Mouse (Mus musculus) cerebellum, postnatal 25 days (tissue): ENCODE measurements around the gene AC124502.3.

Experiments
- DNase-seq, 2 experiments: peaks; one replicate each; pipeline ENCODE4 v3.0.0; 2021; ENCODE audit warnings: mixed read lengths in 2 of 2

AC124502.3 gene

GRCm38 (mm10) chr19:5032686-5033085 is 6.0 kb upstream of the AC124502.3 start:
- DNase-seq, result no peak

DNA sequence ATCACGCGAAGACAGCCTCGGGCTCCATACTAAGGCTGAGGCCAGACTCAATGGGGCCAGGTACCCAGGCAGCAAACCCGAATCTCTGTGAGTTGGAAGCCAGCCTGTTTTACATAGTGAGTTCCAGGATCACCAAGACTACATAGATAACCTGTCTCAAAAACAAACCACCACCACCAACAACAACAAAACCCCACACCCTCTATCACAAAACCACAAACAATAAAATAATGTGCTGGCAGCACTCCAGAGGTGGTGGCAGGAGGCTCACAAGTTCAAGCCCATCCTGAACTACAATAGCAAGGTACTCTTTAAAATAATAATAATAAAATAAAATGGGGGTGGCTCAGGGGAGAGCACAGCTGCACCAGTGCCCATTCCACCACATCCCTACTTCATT is 2.1 kb upstream of the AC124502.3 start:
- no peak for DNase-seq

DNA sequence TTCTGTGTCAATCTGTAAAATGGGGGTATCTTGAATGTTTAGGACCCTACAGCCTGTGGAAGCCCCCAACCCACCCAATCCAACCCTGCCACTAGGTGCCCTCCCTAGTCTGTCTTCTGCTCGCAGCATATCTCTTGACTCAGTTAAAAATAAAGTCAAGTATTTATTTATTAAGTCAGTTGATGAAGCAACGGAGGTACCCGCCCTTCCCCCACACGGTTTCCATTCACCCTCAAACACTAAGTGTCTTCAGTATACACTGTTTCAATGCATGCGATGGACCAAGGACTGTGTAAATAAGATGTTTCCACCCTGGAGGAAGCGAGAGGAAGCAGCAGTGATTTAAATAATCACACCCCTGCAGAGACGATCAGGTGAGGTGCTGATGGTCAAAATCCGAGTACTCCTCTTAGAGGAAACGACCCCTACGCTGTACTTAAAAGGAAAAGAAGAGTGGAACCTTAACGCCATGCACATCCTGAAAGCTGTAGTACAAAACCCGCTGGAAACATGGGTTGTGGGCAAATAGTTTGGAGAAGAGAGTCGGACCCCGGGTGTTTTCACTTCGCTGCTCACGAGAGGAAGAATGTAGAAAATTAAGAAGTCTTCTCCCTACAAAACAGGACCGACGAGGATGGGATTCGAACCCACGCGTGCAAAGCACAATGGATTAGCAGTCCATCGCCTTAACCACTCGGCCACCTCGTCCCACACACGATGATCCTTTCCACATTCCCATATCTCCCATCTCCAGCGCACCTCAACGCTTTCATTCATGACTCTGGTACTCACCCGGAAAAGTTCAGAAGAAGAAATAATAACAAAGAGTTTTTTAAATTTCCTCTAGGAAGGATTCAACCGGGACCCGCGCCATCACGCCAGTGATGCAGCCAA is 766 bp upstream of the AC124502.3 start:
- peak; percentile 95 for DNase-seq

DNA sequence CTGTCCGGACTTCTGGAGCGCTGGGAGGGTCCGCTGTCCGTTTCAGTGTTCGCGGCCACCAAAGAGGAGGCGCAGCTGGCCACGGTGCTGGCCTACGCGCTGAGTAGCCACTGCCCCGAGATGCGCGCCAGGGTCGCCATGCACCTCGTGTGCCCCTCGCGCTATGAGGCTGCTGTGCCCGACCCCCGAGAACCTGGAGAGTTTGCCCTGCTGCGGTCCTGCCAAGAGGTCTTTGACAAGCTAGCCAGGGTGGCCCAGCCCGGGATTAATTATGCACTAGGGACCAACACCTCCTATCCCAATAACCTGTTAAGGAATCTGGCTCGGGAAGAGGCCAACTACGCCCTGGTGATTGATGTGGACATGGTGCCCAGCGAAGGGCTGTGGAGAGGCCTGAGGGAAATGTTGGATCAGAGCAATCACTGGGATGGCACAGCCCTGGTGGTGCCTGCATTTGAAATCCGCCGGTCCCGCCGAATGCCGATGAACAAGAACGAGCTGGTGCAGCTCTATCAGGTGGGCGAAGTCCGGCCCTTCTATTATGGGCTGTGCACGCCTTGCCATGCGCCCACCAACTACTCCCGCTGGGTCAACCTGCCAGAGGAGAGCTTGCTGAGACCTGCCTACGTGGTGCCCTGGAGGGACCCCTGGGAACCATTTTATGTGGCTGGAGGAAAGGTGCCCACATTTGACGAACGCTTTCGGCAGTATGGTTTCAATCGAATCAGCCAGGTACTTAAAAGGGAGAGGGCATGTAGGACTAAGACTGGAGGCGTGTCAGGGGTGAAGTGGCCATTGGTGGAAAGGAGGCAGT is 817 bp downstream of the AC124502.3 start:
- DNase-seq, result peak in 1 of 2 experiments; percentile 64

DNA sequence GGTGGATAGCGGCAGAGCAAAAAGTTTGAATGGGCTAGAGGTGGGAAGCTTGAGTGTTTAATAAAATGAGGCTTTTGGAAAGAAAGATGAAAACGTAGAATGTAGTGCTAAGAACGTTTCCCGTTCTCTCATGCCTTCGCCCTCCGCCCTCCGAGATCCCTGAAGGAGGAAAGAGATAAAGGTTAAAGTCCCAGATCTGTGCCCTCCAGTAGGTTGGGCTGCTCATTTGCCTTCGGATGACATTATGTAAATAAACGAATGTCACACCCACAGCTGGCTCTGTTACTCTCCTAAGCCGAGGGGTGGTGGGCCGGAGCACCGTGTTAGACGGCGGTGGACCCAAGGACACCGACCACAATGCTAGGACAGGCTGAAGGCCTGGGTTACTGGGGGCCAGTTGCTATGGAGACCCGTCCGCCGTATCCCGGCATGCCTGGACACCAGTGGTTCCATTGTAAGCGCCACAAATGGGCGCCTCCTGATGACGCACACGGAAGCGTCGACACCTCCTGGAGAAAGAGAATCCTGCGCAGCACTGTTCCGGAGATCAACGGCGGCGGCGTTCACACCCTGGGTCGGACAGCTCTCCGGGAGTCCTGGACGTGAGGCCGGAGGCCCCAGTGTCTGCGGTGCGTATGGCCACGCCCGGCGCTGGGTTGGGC is 2.3 kb downstream of the AC124502.3 start, which contains the start of gene Brms1:
Gene Brms1, plus strand, starts transcription at position 493 of the 662 bp plus-strand sequence.
- peak; percentile 90 to 94 for DNase-seq

DNA sequence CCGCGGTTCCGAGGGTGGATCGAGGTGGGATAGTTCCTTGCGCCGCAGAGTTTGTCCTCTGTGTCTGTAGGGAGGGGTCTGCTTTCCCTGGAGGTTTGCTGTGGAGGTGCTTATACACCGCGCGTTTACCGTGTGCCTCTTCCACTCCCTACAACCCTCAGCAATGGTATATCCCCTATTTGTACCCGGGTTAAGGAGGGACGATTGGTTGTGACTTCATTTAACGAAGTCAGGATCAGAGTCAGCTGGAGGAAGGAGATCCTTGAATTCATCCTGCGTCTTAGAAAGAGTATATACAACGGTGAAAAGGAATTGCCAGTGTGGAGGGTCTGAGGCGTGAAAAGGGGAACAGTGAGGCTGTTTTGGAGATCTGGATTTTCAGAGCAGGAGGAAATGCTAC is 2.9 kb downstream of the AC124502.3 start:
- DNase-seq, result no peak

- peak in 1 of 2 experiments; percentile 40 for DNase-seq
Observed at GRCm38 (mm10) chr19:5045531-5045930, 6.8 kb downstream of the AC124502.3 start.

DNA sequence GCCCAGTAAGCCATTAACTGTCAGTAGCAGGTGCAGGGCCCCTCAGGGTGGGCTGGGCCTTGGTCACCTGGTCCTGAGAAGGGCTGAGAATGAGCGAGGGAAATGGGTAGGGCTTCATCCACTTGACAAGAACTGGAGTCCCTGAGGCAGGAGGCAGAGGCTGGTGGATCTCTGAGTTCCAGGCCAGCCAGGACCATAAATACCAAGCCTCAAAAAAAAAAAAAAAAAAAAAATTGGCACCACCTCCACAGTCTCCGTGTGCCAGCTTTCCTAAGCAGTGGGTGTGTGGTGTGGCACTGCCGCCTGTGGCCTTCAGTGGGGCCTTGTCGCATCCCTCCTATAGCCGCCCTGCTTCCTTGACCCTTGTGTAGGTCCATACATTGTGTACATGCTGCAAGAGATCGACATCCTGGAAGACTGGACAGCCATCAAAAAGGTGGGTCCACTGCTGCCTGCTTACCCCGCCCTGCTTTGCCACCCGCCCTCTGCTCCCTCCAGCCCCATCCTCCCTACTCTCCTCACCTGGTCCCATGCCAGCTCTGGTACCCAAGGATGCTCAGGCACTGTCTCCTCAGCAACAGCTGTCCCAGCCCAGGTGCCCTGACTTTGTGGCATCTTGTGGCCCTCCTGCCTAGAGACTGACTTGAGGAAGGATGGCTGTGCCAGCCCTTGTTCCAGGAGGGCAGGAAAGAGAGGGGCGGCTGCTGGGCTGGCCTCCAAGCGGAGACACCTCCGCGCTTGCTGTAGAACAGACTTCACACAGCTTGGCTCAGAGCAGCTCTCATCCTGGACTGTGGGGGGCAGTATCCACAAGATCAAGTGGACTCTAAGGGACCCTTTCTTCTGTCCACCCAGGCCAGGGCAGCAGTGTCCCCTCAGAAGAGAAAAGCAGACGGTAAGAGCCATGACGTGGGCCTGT is 9.7 kb downstream of the AC124502.3 start:
- DNase-seq, result peak in 1 of 2 experiments; percentile 42

- no peak for DNase-seq
Observed at GRCm38 (mm10) chr19:5049325-5049724, 10.6 kb downstream of the AC124502.3 start.

- DNase-seq, result peak in 1 of 2 experiments; percentile 60
Observed at GRCm38 (mm10) chr19:5050047-5050905, 11.6 kb downstream of the AC124502.3 start, which contains the start of gene Rin1. Rin1 (plus strand) TSS chr19:5050481.

GRCm38 (mm10) chr19:5051031-5051430 is 12.3 kb downstream of the AC124502.3 start:
- peak in 1 of 2 experiments; percentile 36 for DNase-seq

- DNase-seq, result peak; percentile 40
Observed at GRCm38 (mm10) chr19:5051515-5051914, 12.8 kb downstream of the AC124502.3 start.

GRCm38 (mm10) chr19:5052166-5052822 is 13.6 kb downstream of the AC124502.3 start:
- DNase-seq, result peak; percentile 54 to 63

GRCm38 (mm10) chr19:5052853-5053252 is 14.2 kb downstream of the AC124502.3 start:
- peak; percentile 75 to 82 for DNase-seq

- peak; percentile 76 to 88 for DNase-seq
Observed at GRCm38 (mm10) chr19:5053909-5054308, 15.2 kb downstream of the AC124502.3 start.

DNA sequence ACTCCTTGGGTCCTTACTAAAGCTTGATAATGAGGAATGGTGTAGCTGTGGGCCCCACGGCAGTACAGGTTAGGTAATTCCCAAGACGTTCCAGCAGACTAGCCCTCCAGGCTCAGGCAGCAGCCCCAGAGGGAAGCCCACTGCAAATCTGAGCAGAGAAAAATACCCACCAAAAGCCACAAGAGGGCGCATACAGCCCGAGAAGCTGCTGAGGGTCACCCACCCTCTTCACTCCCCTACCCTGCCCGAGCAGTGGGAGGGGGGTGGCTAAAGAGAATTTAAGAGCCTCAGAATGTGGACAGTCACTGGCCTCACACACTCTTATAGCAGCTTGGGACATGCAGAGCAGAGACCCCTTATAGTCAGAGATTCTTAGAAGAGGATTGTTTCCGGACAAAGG is 17.6 kb downstream of the AC124502.3 start:
- DNase-seq, result peak in 1 of 2 experiments; percentile 53

DNA sequence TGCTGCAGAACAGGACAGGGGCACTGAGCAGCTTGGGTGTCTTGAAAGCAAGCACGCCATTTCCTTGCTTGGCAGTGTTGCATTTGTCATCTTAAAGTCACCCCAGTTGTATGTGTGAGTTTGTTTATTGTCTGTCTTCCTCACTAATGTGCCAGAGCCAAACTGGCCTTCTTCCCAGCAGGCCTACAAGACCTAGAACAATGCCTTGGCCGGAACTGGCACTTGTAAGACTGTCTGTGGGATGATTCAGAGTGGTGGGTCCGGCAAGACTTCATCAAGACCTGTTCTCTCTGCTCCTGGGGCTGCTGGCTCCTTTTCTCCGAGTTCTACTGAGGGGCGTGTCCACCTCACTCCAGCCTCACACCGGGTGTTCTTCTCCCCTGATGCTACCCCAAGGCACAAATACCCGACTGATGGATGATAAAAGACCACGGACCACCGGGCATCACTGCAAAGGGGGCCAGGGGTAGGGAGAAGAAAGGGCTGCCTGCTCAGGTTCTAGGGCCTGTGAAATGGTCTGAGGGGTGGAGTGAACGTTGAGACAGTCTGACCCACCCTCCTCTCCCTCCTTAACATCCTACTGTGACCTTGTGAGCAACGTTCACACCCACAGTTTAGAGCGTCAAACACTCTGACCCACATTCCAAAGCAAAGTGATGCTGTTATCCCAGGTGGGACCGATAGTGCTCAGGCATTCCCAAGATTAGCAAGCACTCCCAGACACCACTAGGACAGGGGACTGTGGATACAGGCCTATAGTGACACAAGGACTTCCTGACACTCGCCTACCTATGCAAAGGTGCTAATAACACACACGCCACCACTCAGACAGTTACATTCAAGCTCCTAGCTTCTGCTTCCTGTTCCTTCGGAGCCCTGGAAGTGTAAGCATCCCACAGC is 19.4 kb downstream of the AC124502.3 start:
- no peak for DNase-seq

GRCm38 (mm10) chr19:5058801-5059771 is 20.4 kb downstream of the AC124502.3 start:
- DNase-seq, result no peak
